Mouse (Mus musculus): ENCODE measurements around the gene Guk1. TPM values are rescaled to one million over a fixed set of nuclear protein-coding genes. Genes with fewer than 3 reads are reported as not detected.

Gene Guk1
- polyA plus RNA-seq, 1 experiment from 2014 or later: 247 TPM

Other genes starting within 250 kb of the Guk1 start
- gene Hist3h2ba, start 243.3 kb downstream of the Guk1 start, polyA plus RNA-seq (2015; fragmentation: Nextera tagmentation; extraction: Ambion mirVana): 230 and 238 TPM in 2 replicates
- 96.0 and 96.7 TPM in 2 replicates for gene Hist3h2a, start 237.5 kb downstream of the Guk1 start, polyA plus RNA-seq (2015; fragmentation: Nextera tagmentation; extraction: Ambion mirVana)
- gene Trim17, start 237.5 kb downstream of the Guk1 start, polyA plus RNA-seq (2015; fragmentation: Nextera tagmentation; extraction: Ambion mirVana): 1.4 TPM in 2 replicates
- 19.3 and 20.7 TPM in 2 replicates for gene Trim11, start 214.1 kb downstream of the Guk1 start, polyA plus RNA-seq (2015; fragmentation: Nextera tagmentation; extraction: Ambion mirVana)
- 0.34 and 0.45 TPM in 2 replicates for gene Obscn, start 55.8 kb downstream of the Guk1 start, polyA plus RNA-seq (2015; fragmentation: Nextera tagmentation; extraction: Ambion mirVana)
- 7.1 and 7.5 TPM in 2 replicates for gene Iba57, start 28.5 kb downstream of the Guk1 start, polyA plus RNA-seq (2015; fragmentation: Nextera tagmentation; extraction: Ambion mirVana)
- 0.30 and 0.39 TPM in 2 replicates for gene Gjc2, start 9.0 kb downstream of the Guk1 start, polyA plus RNA-seq (2015; fragmentation: Nextera tagmentation; extraction: Ambion mirVana)
- 93.3 and 103 TPM in 2 replicates for gene Mrpl55, start 10.3 kb upstream of the Guk1 start, polyA plus RNA-seq (2015; fragmentation: Nextera tagmentation; extraction: Ambion mirVana)
- 27.7 and 28.6 TPM in 2 replicates for gene 2310033P09Rik, start 16.1 kb upstream of the Guk1 start, polyA plus RNA-seq (2015; fragmentation: Nextera tagmentation; extraction: Ambion mirVana)
- gene Arf1, start 36.1 kb upstream of the Guk1 start, polyA plus RNA-seq (2015; fragmentation: Nextera tagmentation; extraction: Ambion mirVana): 620 and 653 TPM in 2 replicates
- gene Wnt3a, start 98.5 kb upstream of the Guk1 start, polyA plus RNA-seq (2015; fragmentation: Nextera tagmentation; extraction: Ambion mirVana): 0.94 and 1.5 TPM in 2 replicates
- gene Wnt9a, start 114.7 kb upstream of the Guk1 start, polyA plus RNA-seq (2015; fragmentation: Nextera tagmentation; extraction: Ambion mirVana): 3.5 and 4.1 TPM in 2 replicates
- not detected in 2 replicates for gene Prss38, start 183.4 kb upstream of the Guk1 start, polyA plus RNA-seq (2015; fragmentation: Nextera tagmentation; extraction: Ambion mirVana)